Mouse (Mus musculus): ENCODE data around the gene Syt14. TPM values are rescaled to one million over a fixed set of nuclear protein-coding genes. Genes with fewer than 3 reads are reported as not detected.

Syt14 gene
- polyA plus RNA-seq, 1 experiment from 2014 or later, result 1.5 TPM

DNA sequence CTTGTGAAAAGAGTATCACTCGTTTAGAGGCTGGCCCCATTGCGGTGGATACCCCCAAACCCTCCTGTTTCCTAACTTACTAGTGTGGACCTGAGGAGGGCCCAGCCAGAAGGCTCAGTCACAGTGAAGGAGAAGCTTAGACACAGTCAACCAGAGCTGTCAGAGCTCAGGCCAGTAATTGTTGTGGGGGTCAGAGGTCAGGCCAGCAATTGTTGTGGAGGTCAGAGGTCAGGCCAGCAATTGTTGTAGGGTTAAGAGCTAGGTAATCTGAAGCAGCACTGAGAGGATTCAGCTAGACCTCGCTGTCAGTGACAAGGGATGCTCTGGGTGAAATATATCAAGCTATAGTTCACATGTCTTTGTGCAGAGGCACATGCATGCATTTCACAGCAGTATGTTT lies 188.3 kb downstream of the Syt14 start:
- no peak overlapping the region for H3K4me2 ChIP-seq (replicated peaks; ENCODE audit: low read depth, low read length)
- H3K9ac ChIP-seq (replicated peaks; ENCODE audit: low read length), result no peak overlapping the region
- WGBS, result 66% methylated on average over 3 of the region's 3 CpGs
- H3K36me3 ChIP-seq (ENCODE audit: insufficient read depth, low read length), result peaks cover 37% of the 10 kb centered on the region
- H3K4me3 ChIP-seq (ENCODE audit: low read length), result no peak overlapping the region
- H3K27ac ChIP-seq (ENCODE audit: low read length), result no peak overlapping the region
- peaks cover 25% of the 10 kb centered on the region for H3K4me1 ChIP-seq (ENCODE audit: insufficient read depth, low read length)
- no peak for ATAC-seq (ENCODE audit: low FRiP score, low TSS enrichment)
- no peaks in the 10 kb centered on the region for H3K9me3 ChIP-seq (ENCODE audit: low read length)
- peaks cover 2% of the 10 kb centered on the region; the same call in 1 of the 2 replicates for H3K27me3 ChIP-seq (ENCODE audit: insufficient read depth, low read length)

Other genes starting within 250 kb of the Syt14 start
- 10.0 and 20.0 TPM in 2 replicates for gene Sertad4, start 180.0 kb downstream of the Syt14 start, polyA plus RNA-seq (2015; fragmentation: Nextera tagmentation; extraction: Ambion mirVana)
- gene Diexf, start 94.5 kb upstream of the Syt14 start, polyA plus RNA-seq (2015; fragmentation: Nextera tagmentation; extraction: Ambion mirVana), result 10.0 and 10.3 TPM in 2 replicates
- 18.2 and 18.6 TPM in 2 replicates for gene Irf6, start 117.3 kb upstream of the Syt14 start, polyA plus RNA-seq (2015; fragmentation: Nextera tagmentation; extraction: Ambion mirVana)
- gene A130010J15Rik, start 132.3 kb upstream of the Syt14 start, polyA plus RNA-seq (2015; fragmentation: Nextera tagmentation; extraction: Ambion mirVana), result 16.1 and 17.1 TPM in 2 replicates
- gene Traf3ip3, start 165.9 kb upstream of the Syt14 start, polyA plus RNA-seq (2015; fragmentation: Nextera tagmentation; extraction: Ambion mirVana), result 2.0 and 2.1 TPM in 2 replicates
- gene Lamb3, start 171.9 kb upstream of the Syt14 start, polyA plus RNA-seq (2015; fragmentation: Nextera tagmentation; extraction: Ambion mirVana), result 1.2 and 2.3 TPM in 2 replicates
- 2.6 and 4.6 TPM in 2 replicates for gene Hsd11b1, start 228.3 kb upstream of the Syt14 start, polyA plus RNA-seq (2015; fragmentation: Nextera tagmentation; extraction: Ambion mirVana)
- gene G0s2, start 237.4 kb upstream of the Syt14 start, polyA plus RNA-seq (2015; fragmentation: Nextera tagmentation; extraction: Ambion mirVana), result 39.8 and 55.9 TPM in 2 replicates

Measured in kidney, embryonic 16.5 days (tissue).